Mouse (Mus musculus) lung, postnatal 0 days (tissue): Measurements from ENCODE around the gene Erc1.

Source experiments
- CTCF ChIP-seq: IDR thresholded peaks from 2 replicates; pipeline ENCODE4 v1.5.1; 2016; ENCODE audit warnings: antibody characterized with exemption, mild to moderate bottlenecking
- EP300 ChIP-seq: IDR thresholded peaks from 2 replicates; pipeline ENCODE4 v1.6.1; 2016; ENCODE audit warnings: antibody characterized with exemption, mild to moderate bottlenecking, control low read depth

- no peak for TF ChIP-seq CTCF
- TF ChIP-seq EP300, result no peak
These were observed 18.0 kb downstream of the Erc1 start for GRCm38 (mm10) chr6:119829951-119830350.
